Mouse (Mus musculus): Measurements from ENCODE around the gene Gm5039. TPM values are rescaled to one million over a fixed set of nuclear protein-coding genes. Genes with fewer than 3 reads are reported as not detected.

The Gm5039 gene
- polyA plus RNA-seq (2012; rRNA removed) = not detected in 2 replicates

DNA sequence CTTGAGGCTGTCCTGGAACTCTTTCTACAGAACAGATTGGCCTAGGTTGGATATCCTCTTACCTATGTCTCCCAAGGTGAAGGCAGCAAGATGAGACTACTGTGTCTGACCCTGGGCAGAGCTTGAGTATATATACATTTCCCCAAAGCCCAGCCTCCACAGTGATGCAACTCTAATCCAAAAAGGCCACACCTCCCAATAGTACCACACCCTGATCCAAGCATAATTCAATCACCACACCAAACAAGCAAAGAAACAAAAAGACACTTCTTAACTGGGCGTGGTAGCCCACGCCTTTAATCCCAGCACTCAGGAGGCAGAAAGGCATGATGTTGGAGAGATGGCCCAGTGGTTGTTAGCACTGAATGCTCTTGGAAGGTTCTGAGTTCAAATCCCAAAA is at the start of gene Gm5039:
Gm5039 (minus strand) TSS at position 101 of the 400 bp plus-strand sequence.

DNA sequence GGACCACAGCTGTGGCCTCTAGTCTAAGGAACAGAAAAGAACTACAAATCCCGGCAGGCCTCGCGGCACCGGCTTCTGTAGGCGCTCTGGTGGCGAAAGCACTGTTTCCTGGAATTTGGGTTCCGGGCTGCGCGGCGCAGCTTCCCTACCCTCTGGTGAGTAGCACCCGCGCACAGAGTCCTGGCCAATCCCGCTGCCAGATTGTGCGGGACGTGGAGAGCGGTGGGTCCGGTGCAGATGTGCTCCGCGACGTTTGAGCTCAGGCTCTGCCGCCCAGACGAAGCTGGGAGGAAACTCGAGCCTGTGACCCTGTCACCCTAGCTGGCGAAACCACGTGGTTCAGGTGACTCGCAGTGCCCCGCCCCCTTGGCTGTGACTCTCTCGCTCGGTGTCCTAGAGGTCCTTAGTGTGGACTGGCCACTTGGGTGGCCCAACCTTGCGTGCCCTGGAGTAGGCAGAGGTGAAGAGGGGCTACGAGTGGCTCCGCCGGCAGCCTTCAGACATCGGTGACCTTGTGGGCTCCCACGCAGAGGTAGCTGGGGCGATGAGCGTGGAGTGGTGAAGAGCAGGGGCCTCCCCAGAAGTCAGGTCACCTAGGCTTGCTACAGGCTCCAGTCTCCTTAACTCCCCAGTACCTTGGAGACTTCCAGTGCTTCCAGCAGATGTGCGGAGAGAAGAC is 36.8 kb upstream of the Gm5039 start, which contains the start of gene Adck1:
Adck1 (plus strand) TSS at position 114 of the 679 bp plus-strand sequence.

GRCm38 (mm10) chr12:88274400-88274799 is 49.4 kb downstream of the Gm5039 start, which contains the start of gene Gm5662:
Gene Gm5662, minus strand, starts transcription at chr12:88274500.

Other genes with a start within 250 kb of the Gm5039 start
- gene Gm16368, start 240.3 kb downstream of the Gm5039 start, polyA plus RNA-seq (2012; rRNA removed) = not detected in 2 replicates
- gene Gm10436, start 141.9 kb downstream of the Gm5039 start, polyA plus RNA-seq (2012; rRNA removed) = not detected in 2 replicates
- gene Gm8332, start 73.9 kb downstream of the Gm5039 start, polyA plus RNA-seq (2012; rRNA removed) = not detected in 2 replicates
- not detected in 2 replicates for gene Gm5662, start 49.5 kb downstream of the Gm5039 start, polyA plus RNA-seq (2012; rRNA removed)
- 11.9 and 15.9 TPM in 2 replicates for gene Adck1, start 36.5 kb upstream of the Gm5039 start, polyA plus RNA-seq (2012; rRNA removed)